Mouse (Mus musculus): ENCODE results near the gene Pagr1a. TPM values are rescaled to one million over a fixed set of nuclear protein-coding genes. Genes with fewer than 3 reads are reported as not detected.

Gene Pagr1a
- 10.5 to 44.7 TPM (median 14.2 TPM) in 4 replicates for total RNA-seq (2023)

GRCm38 (mm10) chr7:127016971-127017949 lies at the start of gene Pagr1a:
Gene Pagr1a (minus strand): TSS chr7:127017352.

GRCm38 (mm10) chr7:127041851-127042672 lies 24.9 kb upstream of the Pagr1a start, which contains the start of gene Kif22:
Gene Kif22 (minus strand): TSS chr7:127042471.

GRCm38 (mm10) chr7:127026984-127027726 lies 10.0 kb upstream of the Pagr1a start, which contains the start of gene Maz:
Gene Maz (minus strand): TSS chr7:127027037.

GRCm38 (mm10) chr7:127020901-127021562 lies 3.9 kb upstream of the Pagr1a start, which contains the start of the genes Gm42742 and Prrt2:
Gene Gm42742 (minus strand): TSS chr7:127021097.
Gene Prrt2 (minus strand): TSS chr7:127021211.

GRCm38 (mm10) chr7:127016481-127016485 lies 869 bp downstream of the Pagr1a start, which contains the start of gene Pagr1b:
Gene Pagr1b (minus strand): TSS chr7:127016484.

GRCm38 (mm10) chr7:127014320-127014719 lies 2.8 kb downstream of the Pagr1a start, which contains the start of gene Mvp:
Gene Mvp (minus strand): TSS chr7:127014621.

GRCm38 (mm10) chr7:126975950-126976866 lies 40.9 kb downstream of the Pagr1a start, which contains the start of gene Cdiptos:
Gene Cdiptos (minus strand): TSS chr7:126976098.

GRCm38 (mm10) chr7:126975893-126975949 lies 41.4 kb downstream of the Pagr1a start, which contains the start of gene Cdipt:
Gene Cdipt (plus strand): TSS chr7:126975914.

Other genes starting within 250 kb of the Pagr1a start
- 220 to 232 TPM (median 230 TPM) in 4 replicates for gene Ypel3, start 240.4 kb downstream of the Pagr1a start, total RNA-seq (2023)
- gene Tbx6, start 235.9 kb downstream of the Pagr1a start, total RNA-seq (2023) = 7.8 to 8.8 TPM (median 8.4 TPM) in 4 replicates
- gene Ppp4c, start 224.9 kb downstream of the Pagr1a start, total RNA-seq (2023) = 252 to 268 TPM (median 266 TPM) in 4 replicates
- gene Fam57b, start 219.7 kb downstream of the Pagr1a start, total RNA-seq (2023) = 0.33 TPM in 1 of 4 replicates, not detected in the others
- gene 4930451I11Rik, start 185.7 kb downstream of the Pagr1a start, total RNA-seq (2023) = not detected in 4 replicates
- gene Doc2a, start 169.9 kb downstream of the Pagr1a start, total RNA-seq (2023) = not detected in 4 replicates
- gene Hirip3, start 155.4 kb downstream of the Pagr1a start, total RNA-seq (2023) = 20.9 to 32.3 TPM (median 26.0 TPM) in 4 replicates
- 78.5 to 88.5 TPM (median 82.9 TPM) in 4 replicates for gene Ino80e, start 155.0 kb downstream of the Pagr1a start, total RNA-seq (2023)
- gene Taok2, start 132.6 kb downstream of the Pagr1a start, total RNA-seq (2023) = 79.8 to 90.3 TPM (median 84.2 TPM) in 4 replicates
- gene Tmem219, start 94.4 kb downstream of the Pagr1a start, total RNA-seq (2023) = 37.9 to 43.4 TPM (median 42.2 TPM) in 4 replicates
- gene Kctd13, start 88.5 kb downstream of the Pagr1a start, total RNA-seq (2023) = 39.8 to 42.9 TPM (median 41.8 TPM) in 4 replicates
- gene Asphd1, start 67.8 kb downstream of the Pagr1a start, total RNA-seq (2023) = not detected in 4 replicates
- gene Sez6l2, start 66.8 kb downstream of the Pagr1a start, total RNA-seq (2023) = 4.0 to 6.6 TPM (median 5.4 TPM) in 4 replicates
- gene Cdipt, start 41.4 kb downstream of the Pagr1a start, total RNA-seq (2023) = 62.8 to 64.5 TPM (median 64.2 TPM) in 4 replicates
- gene Cdiptos, start 41.3 kb downstream of the Pagr1a start, total RNA-seq (2023) = 0.39 to 2.0 TPM (median 0.92 TPM) in 4 replicates
- gene Mvp, start 2.7 kb downstream of the Pagr1a start, total RNA-seq (2023) = 40.5 to 49.3 TPM (median 44.5 TPM) in 4 replicates
- 3.2 to 10.6 TPM (median 8.7 TPM) in 3 of 4 replicates, not detected in the other for gene Pagr1b, start 868 bp downstream of the Pagr1a start, total RNA-seq (2023)
- 7.4 to 42.0 TPM (median 30.9 TPM) in 4 replicates for gene Gm42742, start 3.7 kb upstream of the Pagr1a start, total RNA-seq (2023)
- gene Prrt2, start 3.9 kb upstream of the Pagr1a start, total RNA-seq (2023) = 1.4 to 2.1 TPM (median 1.8 TPM) in 3 of 4 replicates, not detected in the other
- gene Maz, start 9.7 kb upstream of the Pagr1a start, total RNA-seq (2023) = 210 to 225 TPM (median 222 TPM) in 4 replicates
- gene Kif22, start 25.1 kb upstream of the Pagr1a start, total RNA-seq (2023) = 1.3 to 3.1 TPM (median 2.1 TPM) in 4 replicates
- gene Zg16, start 70.0 kb upstream of the Pagr1a start, total RNA-seq (2023) = 0.98 to 4.6 TPM (median 1.9 TPM) in 3 of 4 replicates, not detected in the other
- gene AI467606, start 74.0 kb upstream of the Pagr1a start, total RNA-seq (2023) = 51.6 to 60.7 TPM (median 59.8 TPM) in 4 replicates
- gene Qprt, start 104.9 kb upstream of the Pagr1a start, total RNA-seq (2023) = 0.37 TPM in 1 of 4 replicates, not detected in the others
- 5.3 to 6.6 TPM (median 5.9 TPM) in 4 replicates for gene Spn, start 120.5 kb upstream of the Pagr1a start, total RNA-seq (2023)
- 69.5 to 80.2 TPM (median 75.6 TPM) in 4 replicates for gene Cd2bp2, start 178.7 kb upstream of the Pagr1a start, total RNA-seq (2023)
- 49.9 to 72.7 TPM (median 65.7 TPM) in 4 replicates for gene Tbc1d10b, start 191.1 kb upstream of the Pagr1a start, total RNA-seq (2023)
- 4.1 to 8.2 TPM (median 5.3 TPM) in 4 replicates for gene Mylpf, start 191.5 kb upstream of the Pagr1a start, total RNA-seq (2023)
- 8.8 to 11.3 TPM (median 10.0 TPM) in 4 replicates for gene Zfp553, start 215.7 kb upstream of the Pagr1a start, total RNA-seq (2023)
- 398 to 439 TPM (median 400 TPM) in 4 replicates for gene Sept1, start 215.8 kb upstream of the Pagr1a start, total RNA-seq (2023)
- gene Zfp771, start 226.9 kb upstream of the Pagr1a start, total RNA-seq (2023) = 11.6 to 23.5 TPM (median 13.5 TPM) in 4 replicates
- 14.3 to 19.5 TPM (median 15.7 TPM) in 4 replicates for gene Dctpp1, start 243.4 kb upstream of the Pagr1a start, total RNA-seq (2023)

All from B cell, adult 62 days (primary cell).